Mouse (Mus musculus): ENCODE data around the gene Maea.
A peak's percentile ranks its signal among the peaks of the same experiment; 100 is the strongest.
"Not testable (repeated sequence)": the region's sequence is repeated elsewhere in the genome, so short reads cannot be mapped to it uniquely, and the experiment has no call there.

The Maea gene

DNA sequence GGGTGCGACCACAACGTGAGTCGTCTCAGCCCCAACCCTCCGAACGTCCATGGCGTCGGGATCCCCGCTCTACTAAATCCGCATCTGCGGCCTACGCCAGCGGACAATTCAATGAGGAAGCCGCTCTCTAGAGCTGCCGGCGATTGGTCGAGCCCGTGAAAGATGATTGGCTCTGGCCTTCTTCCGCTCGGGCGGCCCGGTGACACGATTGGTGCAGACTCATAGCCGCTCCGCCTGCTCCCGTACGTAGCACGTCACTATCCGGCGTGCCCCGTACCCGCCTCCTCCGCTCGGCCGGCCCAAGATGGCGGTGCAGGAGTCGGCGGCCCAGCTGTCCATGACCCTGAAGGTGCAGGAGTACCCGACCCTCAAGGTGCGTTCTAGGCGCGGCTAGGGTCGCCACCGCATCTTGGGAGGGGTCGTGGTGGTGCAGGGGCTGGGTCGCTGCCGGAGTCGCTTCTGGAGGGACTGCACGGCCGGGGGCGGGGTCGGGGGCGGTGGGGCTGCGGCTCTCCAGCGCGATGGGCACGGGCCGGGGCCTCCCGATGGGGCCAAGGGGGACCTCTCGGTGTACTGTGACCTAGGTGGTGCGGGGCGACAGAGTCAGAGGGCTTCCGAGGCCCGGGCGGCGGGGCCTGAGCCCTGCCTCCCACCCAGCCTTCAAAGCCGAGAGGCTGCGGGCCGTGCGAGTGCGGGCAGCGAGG lies at the start of gene Maea:
Gene Maea (plus strand): TSS at position 237 of the 704 bp plus-strand sequence.
- DNase-seq (ENCODE audit: low spot score) = peak; percentile 99

DNA sequence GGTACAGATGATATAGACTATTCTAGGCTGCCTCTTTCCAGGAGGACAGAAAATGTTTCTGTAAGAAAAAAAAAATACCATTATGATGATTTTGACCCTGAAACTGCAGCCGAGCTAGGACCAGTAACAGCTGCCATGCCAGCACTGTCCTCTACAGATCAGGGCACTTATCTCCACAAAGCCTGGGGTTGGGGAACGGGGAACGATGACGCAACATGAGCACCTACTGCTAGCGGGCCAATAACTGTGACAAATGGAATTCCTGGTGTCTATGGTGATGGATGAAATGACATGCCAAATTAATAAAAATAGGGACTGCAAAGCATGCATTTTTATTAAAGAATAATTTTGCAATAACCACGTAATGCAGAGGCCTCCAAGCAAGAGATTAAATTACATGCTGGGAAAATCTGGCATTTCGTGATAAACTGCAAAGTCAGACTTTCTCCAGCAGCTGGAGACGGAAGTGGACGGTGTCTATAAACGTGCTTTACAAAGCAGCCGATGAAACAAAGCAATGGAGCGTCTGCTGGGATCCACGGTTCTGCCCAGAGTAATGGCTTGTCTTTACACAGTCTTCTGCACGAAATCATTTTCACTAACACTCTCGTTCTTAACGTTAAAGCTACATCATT lies 41.4 kb upstream of the Maea start:
- DNase-seq (ENCODE audit: low spot score) = no peak

DNA sequence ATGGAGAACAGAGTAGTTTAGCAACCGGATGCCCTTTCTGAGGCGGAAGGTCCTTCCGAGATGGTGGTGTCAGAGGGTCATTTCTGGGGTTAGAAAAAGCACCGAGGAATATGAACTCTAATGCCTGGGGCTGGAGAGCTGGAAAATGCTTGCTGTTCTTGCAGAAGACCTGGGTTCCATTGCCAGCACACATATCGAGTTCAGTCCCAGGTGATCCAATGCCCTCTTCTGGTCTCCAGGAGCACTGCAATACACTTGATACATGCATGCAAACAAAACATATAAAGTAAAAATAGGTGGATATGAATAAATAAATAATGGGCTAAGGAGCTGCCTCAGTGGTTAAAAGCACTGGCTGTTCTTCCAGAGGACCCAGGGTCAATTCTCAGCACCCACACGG lies 38.1 kb upstream of the Maea start:
- DNase-seq (ENCODE audit: low spot score) = no peak

DNA sequence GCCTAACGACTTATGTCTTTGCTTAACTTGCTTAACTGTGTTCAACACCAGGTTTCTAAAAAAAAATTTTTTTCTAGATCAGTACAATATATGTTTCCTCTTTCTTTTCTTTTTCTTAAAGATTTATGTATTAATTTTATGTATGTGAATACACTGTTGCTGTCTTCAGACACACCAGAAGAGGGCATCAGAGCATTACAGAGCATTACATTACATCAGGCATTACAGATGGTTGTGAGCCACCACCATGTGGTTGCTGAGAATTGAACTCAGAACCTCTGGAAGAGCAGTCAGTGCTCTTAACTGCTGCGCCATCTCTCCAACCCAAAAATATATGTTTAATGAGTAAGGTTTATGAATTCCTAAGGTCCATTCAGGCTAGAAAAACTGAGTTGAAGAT lies 33.5 kb upstream of the Maea start:
- no peak for DNase-seq (ENCODE audit: low spot score)

DNA sequence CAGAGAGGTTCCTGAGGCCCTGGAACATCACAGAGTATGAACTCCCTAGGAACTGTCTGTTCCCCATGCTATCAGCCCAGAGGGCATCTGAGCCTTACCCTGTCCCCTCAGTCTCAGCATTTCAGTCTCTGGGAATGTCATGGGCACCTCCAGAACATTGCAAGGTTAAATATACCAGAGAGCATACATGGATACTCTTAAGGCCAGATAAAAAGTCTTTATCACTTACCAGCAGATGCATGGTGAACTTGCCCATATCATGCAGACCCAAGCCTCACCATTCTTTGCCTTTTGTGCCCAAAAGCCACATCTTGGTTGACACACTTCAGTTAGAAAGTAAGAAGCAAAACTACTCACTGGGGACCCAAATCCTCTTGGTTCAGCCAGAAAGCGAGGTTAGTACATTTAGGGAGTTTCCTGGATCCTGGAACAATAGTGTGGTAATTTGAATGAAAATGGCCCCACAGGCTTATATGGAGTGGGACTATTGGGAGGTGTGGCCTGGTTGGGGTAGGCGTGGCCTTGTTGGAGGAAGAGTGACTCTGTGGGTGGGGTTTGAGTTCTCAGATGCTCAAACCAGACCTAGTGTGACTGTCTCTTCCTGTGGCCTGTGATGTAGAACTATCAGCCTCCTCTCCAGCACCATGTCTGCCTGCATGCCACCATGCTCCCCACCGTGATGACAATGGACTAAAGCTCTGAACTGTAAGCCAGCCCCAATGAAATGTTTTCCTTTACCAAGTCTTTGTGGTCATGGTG lies 24.4 kb upstream of the Maea start:
- no peak for DNase-seq (ENCODE audit: low spot score)

DNA sequence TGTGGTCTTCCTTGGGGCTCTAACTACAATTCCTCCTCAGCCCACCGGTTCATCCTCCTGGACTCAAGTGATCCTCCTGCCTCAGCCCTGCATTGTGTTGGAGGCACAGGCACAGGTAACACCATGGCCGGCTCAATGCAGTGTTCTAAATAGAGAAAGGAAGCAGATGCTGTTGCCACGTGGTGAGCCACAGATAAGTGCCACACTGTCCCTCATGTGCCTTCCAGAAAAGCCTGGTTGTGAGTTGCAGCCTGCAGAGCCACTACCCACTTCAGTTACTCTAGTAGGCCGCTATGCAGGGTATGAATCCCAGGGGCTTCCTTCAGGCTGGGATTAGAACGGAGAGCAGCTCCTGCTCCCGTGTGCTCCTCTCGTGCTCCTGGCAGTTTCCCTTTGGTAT lies 23.1 kb upstream of the Maea start:
- DNase-seq (ENCODE audit: low spot score) = no peak

DNA sequence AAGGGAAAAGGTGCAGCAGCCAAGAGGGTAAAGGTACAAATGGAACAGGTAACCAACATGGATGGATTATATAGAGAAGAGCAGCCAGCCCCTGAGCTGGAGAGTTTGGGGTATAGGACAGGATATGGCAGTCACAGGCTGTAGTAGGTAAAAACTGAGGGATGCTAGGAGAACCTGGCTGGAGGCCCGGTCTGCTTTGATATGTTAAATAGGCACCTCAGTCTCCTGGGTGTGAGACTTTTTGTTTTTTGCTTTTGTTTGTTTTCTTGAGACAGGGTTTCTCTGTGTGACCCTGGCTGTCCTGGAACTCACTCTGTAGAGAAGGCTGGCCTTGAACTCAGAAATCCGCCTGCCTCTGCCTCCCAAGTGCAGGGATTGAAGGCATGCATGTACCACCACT lies 10.8 kb upstream of the Maea start:
- no peak for DNase-seq (ENCODE audit: low spot score)

DNA sequence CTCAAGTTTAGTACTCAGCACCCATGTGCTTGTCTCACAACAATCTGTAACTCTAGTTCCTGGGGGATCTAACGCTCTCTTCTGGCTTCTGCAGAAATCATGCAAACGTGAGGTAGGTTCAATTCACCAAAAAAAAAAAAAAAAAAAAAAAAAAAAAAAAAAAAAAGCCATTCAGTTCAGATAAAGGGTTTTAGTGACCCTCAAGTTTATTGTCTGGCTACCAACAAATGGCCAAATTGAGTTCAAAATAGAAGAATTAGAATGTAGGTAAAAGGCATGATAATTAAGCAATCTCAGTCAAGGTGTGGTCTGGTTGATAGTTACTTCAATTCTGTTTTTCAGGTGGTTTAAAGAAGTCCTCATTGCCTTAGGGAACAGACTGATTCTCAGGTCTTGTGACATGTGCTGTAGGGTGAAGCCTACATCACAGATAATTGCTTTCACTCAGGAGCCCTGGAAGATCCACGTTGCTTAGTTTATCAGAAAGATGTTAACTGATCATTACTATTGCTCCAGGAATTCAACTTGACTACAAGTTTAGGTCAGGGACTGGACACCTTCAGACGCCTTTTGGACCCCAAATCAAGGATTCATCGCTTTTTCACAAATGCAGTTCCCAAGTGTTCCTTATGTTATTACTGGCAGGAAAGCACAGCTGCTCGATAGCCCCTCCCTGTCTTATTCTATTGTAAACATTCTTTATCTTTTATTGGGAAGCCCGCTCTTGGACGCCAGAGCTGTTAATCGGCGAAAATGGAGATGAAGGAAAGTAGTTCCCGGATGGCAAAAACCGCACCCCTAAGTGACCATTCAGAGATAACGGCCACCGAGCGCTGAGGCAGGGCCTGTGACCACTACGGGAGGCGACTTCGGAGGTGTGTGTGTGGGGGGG lies 682 bp upstream of the Maea start:
- peak; percentile 43 for DNase-seq (ENCODE audit: low spot score)

DNA sequence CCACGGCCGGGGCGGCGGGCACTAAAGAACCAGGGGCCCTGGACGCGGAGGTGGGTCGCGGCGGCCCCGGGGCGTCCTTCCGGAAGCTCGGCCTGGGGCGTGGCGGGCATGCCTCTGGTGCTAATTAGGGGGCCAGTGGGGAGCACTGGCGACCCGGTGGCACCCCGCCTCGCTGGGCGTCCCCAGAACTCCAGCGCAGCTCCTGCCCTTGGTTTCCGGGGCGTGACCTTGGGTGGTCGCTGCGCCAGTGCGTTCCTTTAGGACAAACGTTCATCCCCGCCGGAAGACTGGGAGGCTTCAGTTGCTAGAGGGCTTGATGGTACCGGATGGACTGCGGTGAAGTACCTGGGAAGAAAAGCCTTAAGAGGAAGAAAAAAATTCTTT lies 660 bp downstream of the Maea start:
- peak; percentile 51 for DNase-seq (ENCODE audit: low spot score)

DNA sequence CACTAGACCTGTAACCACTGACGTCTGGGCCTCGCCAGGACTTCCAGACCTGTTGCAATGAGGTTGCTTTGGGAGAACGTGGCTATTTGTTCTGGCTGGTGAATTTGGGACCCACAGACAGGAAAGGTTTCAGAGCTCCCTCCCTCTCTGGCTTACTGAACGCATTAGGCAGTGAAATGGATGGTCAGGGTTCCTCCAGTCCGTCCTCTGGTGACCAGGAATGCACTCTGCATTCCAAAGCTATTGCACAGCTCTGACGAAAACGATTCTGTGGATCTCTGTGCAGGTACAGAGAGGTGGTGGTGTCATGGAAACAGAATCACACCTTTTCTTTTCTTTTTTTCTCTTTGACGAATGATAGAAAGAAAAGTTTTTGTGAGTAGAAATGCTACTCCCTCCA lies 1.9 kb downstream of the Maea start:
- DNase-seq (ENCODE audit: low spot score) = no peak

DNA sequence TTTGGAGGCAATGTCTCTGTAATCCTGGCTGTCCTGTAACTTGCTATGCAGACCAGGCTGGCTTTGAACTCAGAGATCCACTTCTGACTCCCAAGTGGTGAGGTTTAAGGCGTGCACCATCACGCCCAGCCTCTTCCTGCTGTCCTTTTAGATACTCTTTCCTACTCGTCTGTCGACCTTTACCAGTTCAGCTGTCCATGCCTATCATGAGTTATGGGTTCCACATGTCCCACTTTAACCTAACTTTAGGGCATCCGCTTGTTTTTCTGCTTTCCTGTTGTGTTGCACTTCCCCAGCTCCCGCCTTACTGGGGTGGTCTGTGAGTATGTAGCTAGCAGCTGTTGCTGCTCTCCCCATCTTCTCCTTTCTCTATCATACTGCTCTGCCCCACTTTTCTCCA lies 5.9 kb downstream of the Maea start:
- DNase-seq (ENCODE audit: low spot score) = no peak

DNA sequence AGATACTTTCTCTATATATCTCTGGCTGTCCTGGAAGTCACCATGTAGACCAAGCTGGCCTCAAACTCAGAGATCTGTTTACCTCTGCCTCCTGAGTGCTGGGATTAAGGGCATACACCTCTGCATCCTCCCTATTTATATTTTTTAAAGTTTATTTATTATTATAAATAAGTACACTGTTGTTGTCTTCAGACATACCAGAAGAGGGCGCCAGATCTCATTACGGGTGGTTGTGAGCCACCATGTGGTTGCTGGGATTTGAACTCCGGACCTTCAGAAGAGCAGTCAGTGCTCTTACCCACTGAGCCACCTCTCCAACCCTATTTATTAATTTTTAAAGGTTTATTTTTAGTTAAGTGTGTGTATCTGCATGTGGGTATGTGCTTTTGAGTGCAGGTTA lies 6.9 kb downstream of the Maea start:
- DNase-seq (ENCODE audit: low spot score) = not testable (repeated sequence)

DNA sequence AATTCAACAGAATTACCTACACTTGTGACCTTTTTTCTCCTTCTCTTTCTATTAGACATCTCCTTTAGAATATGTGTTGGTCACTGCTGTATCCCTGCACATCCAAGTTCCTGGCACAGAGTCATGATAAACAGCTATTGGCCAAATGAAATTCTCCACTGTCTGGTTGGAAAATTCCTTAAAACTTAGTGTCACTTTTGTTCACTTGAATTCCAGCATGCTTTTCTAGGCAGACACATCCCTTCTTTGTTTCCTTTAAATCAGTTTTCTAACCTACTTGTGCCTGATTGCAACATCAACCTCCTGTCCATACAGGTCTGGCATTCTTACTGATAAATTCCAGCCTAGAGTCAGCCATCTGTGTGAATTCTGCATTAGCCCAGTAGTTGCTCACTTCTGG lies 7.5 kb downstream of the Maea start:
- no peak for DNase-seq (ENCODE audit: low spot score)

DNA sequence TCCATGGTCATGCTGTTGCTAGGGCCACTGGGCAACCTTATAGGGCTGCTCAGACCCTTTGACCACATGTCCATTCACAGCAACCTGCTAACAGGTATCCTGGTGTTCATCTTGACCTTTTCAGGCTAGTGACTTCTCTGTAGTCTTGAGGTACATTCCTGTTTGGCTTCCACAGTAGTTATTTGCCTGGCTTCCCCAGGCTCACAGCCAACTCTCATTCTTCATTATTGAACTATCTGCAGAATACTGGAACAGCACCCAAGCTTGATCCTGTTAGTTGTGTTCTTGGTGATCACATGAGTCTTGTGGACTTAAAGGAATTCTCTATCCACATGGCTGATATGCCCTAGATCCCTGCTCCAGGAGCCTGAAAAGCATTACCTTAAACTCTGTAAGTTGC lies 8.3 kb downstream of the Maea start:
- no peak for DNase-seq (ENCODE audit: low spot score)

DNA sequence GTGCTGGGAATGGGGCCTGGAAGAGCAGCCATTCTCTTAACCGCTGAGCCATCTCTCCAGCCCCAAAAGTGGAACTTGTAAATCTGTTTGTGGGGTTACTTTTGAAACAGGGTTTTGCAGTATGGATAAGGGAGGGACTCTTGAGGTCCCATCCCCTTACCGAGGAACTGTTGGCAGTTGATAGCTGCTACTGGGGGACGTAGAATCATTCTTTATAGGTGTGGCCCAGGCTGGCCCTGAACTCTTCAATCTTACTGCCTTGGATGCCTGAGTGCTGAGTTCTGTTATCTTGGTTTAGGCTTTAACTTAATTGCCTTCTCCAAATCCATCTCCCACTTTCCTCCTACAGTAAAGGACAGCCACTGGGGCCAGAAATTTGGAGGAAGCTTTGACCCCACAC lies 8.8 kb downstream of the Maea start:
- no peak for DNase-seq (ENCODE audit: low spot score)

DNA sequence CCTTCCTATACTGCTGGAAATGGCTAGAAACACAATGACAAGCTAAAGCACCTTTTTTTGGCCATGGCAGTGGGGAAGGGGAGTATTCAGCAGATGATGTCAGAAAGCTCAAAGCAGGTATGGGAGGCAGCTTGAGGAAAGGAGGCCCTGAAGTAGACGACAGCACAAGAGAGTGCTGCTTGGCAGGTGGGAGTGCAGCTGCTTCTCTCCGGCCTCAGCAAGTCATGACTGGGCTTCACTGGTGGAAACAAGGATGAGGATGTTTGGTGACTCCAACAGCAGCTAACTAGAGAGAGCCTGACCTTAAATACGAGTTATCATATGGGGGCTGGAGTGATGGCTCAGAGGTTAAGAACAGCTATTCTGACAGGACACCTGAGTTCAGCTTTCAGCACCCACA lies 12.3 kb downstream of the Maea start:
- DNase-seq (ENCODE audit: low spot score) = no peak

DNA sequence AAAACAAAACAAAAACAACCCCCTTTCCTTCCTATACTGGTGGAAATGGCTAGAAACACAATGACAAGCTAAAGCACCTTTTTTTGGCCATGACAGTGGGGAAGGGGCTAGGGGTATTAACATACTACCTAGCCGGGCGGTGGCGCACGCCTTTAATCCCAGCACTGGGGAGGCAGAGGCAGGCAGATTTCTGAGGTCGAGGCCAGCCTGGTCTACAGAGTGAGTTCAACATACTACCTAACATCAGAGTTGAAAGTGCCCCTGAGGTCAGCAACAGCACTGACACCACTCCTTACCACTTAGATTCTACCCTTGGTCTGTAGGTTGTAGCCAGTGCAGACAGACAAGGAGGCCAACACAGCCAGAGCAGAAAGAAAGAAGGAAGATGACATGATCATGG lies 13.9 kb downstream of the Maea start:
- DNase-seq (ENCODE audit: low spot score) = no peak

DNA sequence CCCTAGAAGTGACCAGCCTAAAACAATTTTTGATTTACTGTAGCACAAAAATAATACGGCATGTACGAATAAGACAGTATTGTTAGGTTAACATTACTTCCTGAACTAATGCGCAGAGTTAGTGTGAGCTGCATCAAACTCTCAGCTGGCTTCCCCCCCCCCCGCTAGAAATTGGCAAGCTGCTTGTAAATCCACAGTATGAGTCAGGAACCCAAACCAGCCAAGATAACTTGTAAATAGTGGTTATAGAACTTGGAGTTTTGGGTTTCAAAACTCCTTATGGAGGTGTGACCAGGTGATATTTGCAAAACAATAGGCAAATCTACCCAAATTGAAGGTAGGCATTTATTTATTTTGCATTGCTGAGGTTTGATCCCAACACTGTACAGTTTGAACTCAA lies 14.4 kb downstream of the Maea start:
- no peak for DNase-seq (ENCODE audit: low spot score)

DNA sequence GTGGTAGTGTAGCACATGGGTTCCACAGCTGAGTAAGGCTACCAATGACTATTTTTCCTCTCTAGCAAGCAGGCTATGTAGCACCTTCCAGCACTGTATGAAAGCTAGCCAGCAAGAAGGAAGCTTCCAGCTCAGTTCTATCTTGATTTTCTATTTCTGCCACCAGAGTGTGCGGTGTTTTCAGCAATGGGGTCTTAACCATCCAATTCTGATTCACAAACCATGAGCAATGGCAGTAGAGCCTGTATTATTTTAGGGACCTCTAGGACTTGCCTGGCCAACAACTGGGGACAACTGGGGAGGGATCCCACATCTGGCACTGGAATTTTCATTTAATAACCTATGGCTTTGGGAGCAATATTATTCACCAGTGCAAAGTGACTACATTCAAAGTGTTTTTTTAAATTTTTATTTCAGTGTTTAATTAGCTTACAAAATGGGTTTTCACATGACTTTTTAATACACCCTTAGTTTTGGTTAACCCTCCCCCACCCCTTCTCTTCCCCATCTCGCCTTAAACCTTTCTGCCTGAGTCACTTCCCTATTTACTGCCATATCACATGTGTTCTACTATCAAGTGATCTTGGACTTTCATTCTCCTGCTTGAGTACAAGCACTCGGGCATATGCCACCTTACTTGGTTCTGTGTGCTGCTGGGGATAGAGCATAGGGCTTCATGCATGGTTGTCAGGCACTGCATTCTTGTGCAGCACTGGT lies 16.4 kb downstream of the Maea start:
- DNase-seq (ENCODE audit: low spot score) = no peak

DNA sequence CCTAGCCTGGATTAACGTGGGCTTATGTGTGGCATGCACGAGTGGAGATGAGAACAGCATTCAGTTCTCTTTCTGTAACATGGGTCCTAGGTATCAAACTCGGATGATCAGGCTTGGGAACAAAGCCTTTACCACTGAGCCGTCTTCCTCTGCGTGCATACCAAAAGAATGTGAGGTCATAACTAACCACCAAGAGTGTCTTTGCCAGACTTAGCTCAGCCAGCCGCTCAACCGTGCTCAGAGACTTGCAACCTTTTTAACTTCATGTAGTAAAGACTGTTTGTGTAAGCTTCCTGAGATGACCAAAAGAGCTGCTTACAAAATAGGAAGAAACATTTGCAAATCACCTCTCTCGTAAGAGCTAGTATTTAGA lies 16.9 kb downstream of the Maea start:
- no peak for DNase-seq (ENCODE audit: low spot score)

DNA sequence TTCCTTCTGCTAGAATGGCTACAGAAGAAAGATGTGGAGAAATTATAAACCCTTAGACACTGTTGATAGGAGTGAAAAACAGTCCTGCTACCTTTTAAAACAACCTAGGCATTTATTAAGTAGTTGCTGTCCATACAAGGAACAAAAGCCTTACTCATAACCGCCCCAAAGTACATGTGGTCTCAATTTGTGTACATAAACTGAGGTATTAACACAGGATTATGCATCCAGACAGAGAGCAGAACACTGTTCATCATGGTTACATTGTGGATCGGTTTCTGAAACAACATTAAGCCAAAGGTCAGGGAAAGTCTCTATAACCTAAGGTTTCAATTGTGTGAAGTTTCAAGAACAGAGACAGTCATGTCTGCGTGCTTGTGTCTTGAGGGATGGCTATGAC lies 17.7 kb downstream of the Maea start:
- no peak for DNase-seq (ENCODE audit: low spot score)

DNA sequence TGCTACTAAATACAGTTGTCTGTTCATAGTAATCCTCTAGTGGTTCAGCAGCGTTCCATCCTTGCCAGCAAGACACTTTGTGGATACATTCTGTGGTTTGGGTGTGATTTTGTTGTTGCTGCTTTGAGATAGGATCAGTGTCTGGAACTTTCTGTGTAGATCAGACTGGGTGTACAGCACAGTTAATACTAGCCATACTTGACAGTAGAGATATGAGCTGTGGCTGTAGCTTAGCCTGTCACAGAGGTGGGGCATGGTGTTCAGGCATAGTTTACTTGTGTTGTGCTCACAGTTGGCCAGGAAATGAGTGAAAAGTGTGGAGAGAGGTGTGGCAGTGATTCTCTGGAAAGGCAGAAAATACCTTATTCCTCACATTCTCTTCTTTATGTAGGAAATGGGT lies 22.2 kb downstream of the Maea start:
- DNase-seq (ENCODE audit: low spot score) = no peak

All from MN1 (cell line).